Mouse (Mus musculus) embryonic facial prominence, embryonic 15.5 days (tissue): Measurements from ENCODE around the gene Sytl3. TPM values are rescaled to one million over a fixed set of nuclear protein-coding genes. Genes with fewer than 3 reads are reported as not detected.
"Not testable (repeated sequence)": the region's sequence is repeated elsewhere in the genome, so short reads cannot be mapped to it uniquely, and the experiment has no call there.

Experiments used
- ATAC-seq: fragments of 200-750 bp; cut with Nextera tagmentation; 2 replicates; pipeline ENCODE4 v1.8.0; 2017; ENCODE audit warnings: low read depth, moderate TSS enrichment; ENCODE audit not compliant: insufficient number of reproducible peaks, low FRiP score, low TSS enrichment
- H3K27ac ChIP-seq: fragments of 300-500 bp; sonication (generic); replicated peaks from 2 replicates; pipeline ENCODE4 v1.5.1; 2015; ENCODE audit warnings: mild to moderate bottlenecking, inconsistent platforms
- H3K27me3 ChIP-seq: fragments of 300-500 bp; sonication (generic); 2 replicates; pipeline ENCODE4 v1.6.1; 2015; ENCODE audit warnings: inconsistent platforms
- H3K36me3 ChIP-seq: fragments of 300-500 bp; sonication (generic); 2 replicates; pipeline ENCODE4 v1.6.1; 2015; ENCODE audit warnings: mild to moderate bottlenecking, inconsistent platforms
- H3K4me1 ChIP-seq: fragments of 300-500 bp; sonication (generic); 2 replicates; pipeline ENCODE4 v1.6.1; 2015; ENCODE audit warnings: inconsistent platforms
- H3K4me2 ChIP-seq: fragments of 300-500 bp; sonication (generic); replicated peaks from 2 replicates; pipeline ENCODE4 v1.6.1; 2015; ENCODE audit warnings: mild to moderate bottlenecking, inconsistent platforms
- H3K4me3 ChIP-seq: fragments of 300-500 bp; sonication (generic); replicated peaks from 2 replicates; pipeline ENCODE4 v1.5.1; 2015; ENCODE audit warnings: mild to moderate bottlenecking, inconsistent platforms
- H3K9ac ChIP-seq: fragments of 300-500 bp; sonication (generic); 2 replicates; pipeline ENCODE4 v1.6.1; 2015; ENCODE audit warnings: inconsistent platforms
- H3K9me3 ChIP-seq: fragments of 300-500 bp; sonication (generic); replicated peaks from 2 replicates; pipeline ENCODE4 v1.6.1; 2016; ENCODE audit warnings: inconsistent platforms
- WGBS: fragments of 180-500 bp; shearing (Covaris S2); methylation state at CpG from one replicate; pipeline ENCODE4 v1.1.7; 2015; 5-methylcytosine and 5-hydroxymethylcytosine counted together
- polyA plus RNA-seq: library from polyadenylated mRNA; unstranded; fragments of >200 nt; fragmentation: Nextera tagmentation; extraction: Ambion mirVana; gene quantifications from 2 replicates; pipeline ENCODE4 v1.2.1, GENCODE M21; 2015

The Sytl3 gene
- polyA plus RNA-seq, 1 experiment from 2014 or later, result 1.3 TPM

GRCm38 (mm10) chr17:6632850-6633249 lies 26.0 kb upstream of the Sytl3 start:
- WGBS, result 84% methylated on average over 6 of the region's 6 CpGs
- H3K27ac ChIP-seq, H3K4me2 ChIP-seq, H3K4me1 ChIP-seq, H3K27me3 ChIP-seq, H3K36me3 ChIP-seq, H3K9ac ChIP-seq, H3K4me3 ChIP-seq, H3K9me3 ChIP-seq, ATAC-seq: not testable (repeated sequence)

GRCm38 (mm10) chr17:6635781-6636180 lies 23.1 kb upstream of the Sytl3 start:
- H3K4me2 ChIP-seq, H3K36me3 ChIP-seq, H3K4me1 ChIP-seq, H3K27me3 ChIP-seq, H3K9ac ChIP-seq, H3K27ac ChIP-seq, H3K4me3 ChIP-seq, ATAC-seq, H3K9me3 ChIP-seq: not testable (repeated sequence)
- 70% methylated on average over 1 of the region's 4 CpGs for WGBS

GRCm38 (mm10) chr17:6636861-6637260 lies 22.0 kb upstream of the Sytl3 start:
- ATAC-seq, result no peak
- H3K4me2 ChIP-seq, result no peak overlapping the region
- no peaks in the 10 kb centered on the region for H3K27me3 ChIP-seq
- H3K9me3 ChIP-seq, result no peaks in the 10 kb centered on the region
- 81% methylated on average over 5 of the region's 5 CpGs for WGBS
- no peaks in the 10 kb centered on the region for H3K36me3 ChIP-seq
- H3K27ac ChIP-seq, result no peak overlapping the region
- no peak overlapping the region for H3K4me3 ChIP-seq
- no peak overlapping the region for H3K9ac ChIP-seq
- H3K4me1 ChIP-seq, result no peaks in the 10 kb centered on the region

GRCm38 (mm10) chr17:6637434-6637833 lies 21.5 kb upstream of the Sytl3 start:
- not testable (repeated sequence) for H3K9ac ChIP-seq, ATAC-seq, H3K4me1 ChIP-seq, H3K27me3 ChIP-seq, H3K36me3 ChIP-seq, H3K27ac ChIP-seq, H3K9me3 ChIP-seq, H3K4me2 ChIP-seq, H3K4me3 ChIP-seq
- 92% methylated on average over 4 of the region's 4 CpGs for WGBS

- H3K27ac ChIP-seq, H3K4me1 ChIP-seq, H3K27me3 ChIP-seq, H3K4me3 ChIP-seq, H3K36me3 ChIP-seq, ATAC-seq, H3K9me3 ChIP-seq, H3K9ac ChIP-seq, H3K4me2 ChIP-seq: not testable (repeated sequence)
- 87% methylated on average over 8 of the region's 8 CpGs for WGBS
Observed at GRCm38 (mm10) chr17:6638444-6638843, 20.4 kb upstream of the Sytl3 start.

- H3K9me3 ChIP-seq, ATAC-seq: not testable (repeated sequence)
Observed at GRCm38 (mm10) chr17:6639486-6639885, 19.4 kb upstream of the Sytl3 start.

GRCm38 (mm10) chr17:6640044-6640637 lies 18.8 kb upstream of the Sytl3 start:
- not testable (repeated sequence) for H3K27ac ChIP-seq, H3K9me3 ChIP-seq, H3K4me3 ChIP-seq, H3K27me3 ChIP-seq, H3K36me3 ChIP-seq, H3K4me2 ChIP-seq, H3K9ac ChIP-seq, ATAC-seq, H3K4me1 ChIP-seq
- 83% methylated on average over 10 of the region's 10 CpGs for WGBS

More at GRCm38 (mm10) chr17:6639486-6639885, 19.4 kb upstream of the Sytl3 start:
- H3K27ac ChIP-seq, H3K4me3 ChIP-seq, H3K4me1 ChIP-seq, H3K27me3 ChIP-seq, H3K4me2 ChIP-seq, H3K9ac ChIP-seq, H3K36me3 ChIP-seq: not testable (repeated sequence)
- WGBS, result 86% methylated on average over 16 of the region's 21 CpGs

- H3K27me3 ChIP-seq, H3K9me3 ChIP-seq, H3K4me3 ChIP-seq, H3K27ac ChIP-seq, H3K4me1 ChIP-seq, H3K4me2 ChIP-seq, H3K36me3 ChIP-seq, ATAC-seq, H3K9ac ChIP-seq: not testable (repeated sequence)
- 71% methylated on average over 14 of the region's 14 CpGs for WGBS
Observed at GRCm38 (mm10) chr17:6640771-6641429, 18.0 kb upstream of the Sytl3 start.

GRCm38 (mm10) chr17:6644210-6644609 lies 14.7 kb upstream of the Sytl3 start:
- H3K9ac ChIP-seq, H3K4me2 ChIP-seq, H3K36me3 ChIP-seq, H3K4me3 ChIP-seq, ATAC-seq, H3K27me3 ChIP-seq, H3K27ac ChIP-seq, H3K4me1 ChIP-seq, H3K9me3 ChIP-seq: not testable (repeated sequence)
- WGBS, result 90% methylated on average over 9 of the region's 9 CpGs

GRCm38 (mm10) chr17:6644673-6645072 lies 14.2 kb upstream of the Sytl3 start:
- ATAC-seq, H3K27ac ChIP-seq, H3K4me1 ChIP-seq, H3K9me3 ChIP-seq, H3K4me2 ChIP-seq, H3K9ac ChIP-seq, H3K27me3 ChIP-seq, H3K36me3 ChIP-seq, H3K4me3 ChIP-seq: not testable (repeated sequence)
- 89% methylated on average over 4 of the region's 4 CpGs for WGBS

- not testable (repeated sequence) for H3K4me1 ChIP-seq, H3K9ac ChIP-seq, H3K27ac ChIP-seq, H3K9me3 ChIP-seq, H3K4me3 ChIP-seq, H3K36me3 ChIP-seq, H3K4me2 ChIP-seq, ATAC-seq, H3K27me3 ChIP-seq
- WGBS, result 74% methylated on average over 4 of the region's 4 CpGs
Observed at GRCm38 (mm10) chr17:6645668-6646067, 13.2 kb upstream of the Sytl3 start.

- not testable (repeated sequence) for H3K36me3 ChIP-seq, ATAC-seq, H3K27me3 ChIP-seq, H3K4me3 ChIP-seq, H3K4me2 ChIP-seq, H3K9ac ChIP-seq, H3K4me1 ChIP-seq, H3K9me3 ChIP-seq, H3K27ac ChIP-seq
- 95% methylated on average over 8 of the region's 8 CpGs for WGBS
Observed at GRCm38 (mm10) chr17:6646841-6647240, 12.1 kb upstream of the Sytl3 start.
